9 mouse cellular contexts compared by ENCODE assay signal in genomic region chr2:60940454-60940961, GRCm38 (mm10). TPM values are rescaled to one million over a fixed set of nuclear protein-coding genes. Genes with fewer than 3 reads are reported as not detected.
DNase-seq lines count a peak whose midpoint lies in the region; ATAC-seq and TF ChIP-seq lines count a peak whose summit lies in the region.
"Had no signal": no experiment of that assay in that cellular context is flagged by ENCODE, and none has a peak within 500 bp of the region (broad histone marks: within the 10 kb centered on the region; RNA-seq: fewer than 3 reads in every experiment).

No protein-coding gene starts in this region.

- H3K9me3 ChIP-seq in hindbrain, embryonic 12.5 days (replicated peaks): no peaks in the 10 kb centered on the region
- no peaks in the 10 kb centered on the region for H3K9me3 ChIP-seq in hindbrain, embryonic 10.5 days
- no peaks in the 10 kb centered on the region for H3K9me3 ChIP-seq in intestine, embryonic 14.5 days (ENCODE audit: control insufficient read depth, low read length)
- H3K9me3 ChIP-seq: G1E had no signal

- H3K9ac ChIP-seq in hindbrain, embryonic 12.5 days: no peak overlapping the region
- no peak overlapping the region for H3K9ac ChIP-seq in intestine, embryonic 14.5 days (ENCODE audit: low read length)

- DNase-seq in hindbrain, embryonic 10.5 days (ENCODE audit: low spot score): no peak
- DNase-seq in intestine, embryonic 14.5 days (ENCODE audit: low spot score): peak; percentile 73
- peak; percentile 66 for DNase-seq in lung, postnatal 14 days
- no peak for DNase-seq in spleen, postnatal 36 days (ENCODE audit: low spot score in 2 of 2)
- DNase-seq in frontal cortex, postnatal 25 days (ENCODE audit: low spot score in 2 of 2): no peak
- no peak for DNase-seq in thymus, postnatal 36 days

- 0 out of 2 replicates have a peak overlapping the region, but pooled peaks have one; percentile 23 for H3K27ac ChIP-seq in hindbrain, embryonic 12.5 days
- H3K27ac ChIP-seq in hindbrain, embryonic 10.5 days: no peak overlapping the region
- no peak overlapping the region for H3K27ac ChIP-seq in cortical plate, adult 2 months (ENCODE audit: insufficient read depth, low read length)
- H3K27ac ChIP-seq in intestine, embryonic 14.5 days (ENCODE audit: low read depth): peak overlapping the region; percentile 88

- no peak for ATAC-seq in hindbrain, embryonic 12.5 days (ENCODE audit: low FRiP score)
- ATAC-seq in intestine, embryonic 14.5 days (replicated peaks; ENCODE audit: low FRiP score, low TSS enrichment, low read depth): peak; percentile 94

- H3K4me2 ChIP-seq in hindbrain, embryonic 12.5 days (replicated peaks): no peak overlapping the region
- peak overlapping the region; percentile 46 for H3K4me2 ChIP-seq in intestine, embryonic 14.5 days (ENCODE audit: low read length)

- no peaks in the 10 kb centered on the region for H3K27me3 ChIP-seq in hindbrain, embryonic 12.5 days
- H3K27me3 ChIP-seq in hindbrain, embryonic 10.5 days (ENCODE audit: insufficient read depth, poor library complexity, severe bottlenecking): no peaks in the 10 kb centered on the region
- H3K27me3 ChIP-seq in intestine, embryonic 14.5 days (replicated peaks; ENCODE audit: control insufficient read depth, insufficient read depth, low read length): no peaks in the 10 kb centered on the region

- no peak for TF ChIP-seq CTCF in cortical plate, adult 2 months (IDR thresholded peaks at IDR 0.05; ENCODE audit: extremely low read depth, insufficient read depth, low read length)

- H3K4me1 ChIP-seq in hindbrain, embryonic 12.5 days: no peaks in the 10 kb centered on the region; the same call in 1 of the 2 replicates
- 0 out of 2 replicates have a peak, but pooled peaks cover 5% of the 10 kb centered on the region for H3K4me1 ChIP-seq in hindbrain, embryonic 10.5 days (replicated peaks)
- H3K4me1 ChIP-seq in cortical plate, adult 2 months (ENCODE audit: control insufficient read depth, insufficient read depth, low read length): no peaks in the 10 kb centered on the region; the same call in 1 of the 2 replicates
- peaks cover 16% of the 10 kb centered on the region for H3K4me1 ChIP-seq in intestine, embryonic 14.5 days (replicated peaks; ENCODE audit: control insufficient read depth, insufficient read depth, low read length)

- H3K36me3 ChIP-seq in hindbrain, embryonic 12.5 days: no peaks in the 10 kb centered on the region
- no peaks in the 10 kb centered on the region for H3K36me3 ChIP-seq in hindbrain, embryonic 10.5 days
- no peaks in the 10 kb centered on the region for H3K36me3 ChIP-seq in intestine, embryonic 14.5 days (ENCODE audit: control insufficient read depth, insufficient read depth, low read length)
- H3K36me3 ChIP-seq: G1E had no signal

- no peak overlapping the region for H3K4me3 ChIP-seq in hindbrain, embryonic 12.5 days
- H3K4me3 ChIP-seq in hindbrain, embryonic 10.5 days: no peak overlapping the region
- peak overlapping the region; percentile 37 for H3K4me3 ChIP-seq in cortical plate, adult 2 months (ENCODE audit: insufficient read depth, low read length)
- H3K4me3 ChIP-seq in intestine, embryonic 14.5 days (ENCODE audit: low read depth, low read length): peak overlapping the region; percentile 21; the same call in 1 of the 2 replicates

- 65% methylated on average over 8 of the region's 8 CpGs for WGBS in hindbrain, embryonic 12.5 days
- 69% methylated on average over 8 of the region's 8 CpGs for WGBS in hindbrain, embryonic 10.5 days
- 21% methylated on average over 8 of the region's 8 CpGs for WGBS in intestine, embryonic 14.5 days

- TF ChIP-seq POLR2A in cortical plate, adult 2 months (IDR thresholded peaks at IDR 0.05; ENCODE audit: extremely low read depth, insufficient read depth, low read length): no peak

RNA-seq across cellular contexts. Expression of gene Rbms1, which starts 22.5 kb away (rescaled TPM):
- polyA plus RNA-seq in hindbrain, embryonic 12.5 days (2016; fragmentation: Nextera tagmentation; extraction: Ambion mirVana): 74.1 and 77.4 TPM in 2 replicates
- 69.7 and 82.1 TPM in 2 replicates for polyA plus RNA-seq in hindbrain, embryonic 10.5 days (2016; fragmentation: Nextera tagmentation; extraction: Ambion mirVana)
- 16.8 and 18.8 TPM in 2 replicates for polyA plus RNA-seq in cortical plate, adult 2 months (2012; rRNA removed)
- polyA plus RNA-seq in intestine, embryonic 14.5 days (2014; fragmentation: Nextera tagmentation; extraction: Ambion mirVana): 100 and 101 TPM in 2 replicates

Comparison
In these comparisons a context has a peak if more than half of its experiments do, and no peak if none do; other contexts are left out.
1. H3K27ac ChIP-seq: peak in hindbrain, embryonic 12.5 days (single experiment) and intestine, embryonic 14.5 days (single experiment); none in hindbrain, embryonic 10.5 days (single experiment) and cortical plate, adult 2 months (single experiment).
2. H3K4me3 ChIP-seq: peak in cortical plate, adult 2 months (single experiment) and intestine, embryonic 14.5 days (single experiment); none in hindbrain, embryonic 12.5 days (single experiment) and hindbrain, embryonic 10.5 days (single experiment).
3. DNase-seq: peak in intestine, embryonic 14.5 days (single experiment) and lung, postnatal 14 days (single experiment); none in hindbrain, embryonic 10.5 days (single experiment), spleen, postnatal 36 days (0 of 2), frontal cortex, postnatal 25 days (0 of 2) and thymus, postnatal 36 days (0 of 2).